Mouse (Mus musculus) T-helper 2 cell (primary cell): Measurements from ENCODE around the gene Megf8.

Experiments used
- in situ Hi-C: fragments of 300-600 bp; cut with MboI, MseI; formaldehyde crosslinking; loops from one replicate; pipeline ENCODE4 v1.15.1; 2025; ENCODE audit warnings: high pct_unique_total_duplicates

Gene Megf8

GRCm38 (mm10) chr7:25279076-25279860 is 37.7 kb upstream of the Megf8 start:
- in situ Hi-C loops = loop anchor here (25.0 kb wide), 1 partner anchor 1533 kb away; the partner anchor contains the start of gene Cyp2g1

- in situ Hi-C loops = loop anchor here (25.0 kb wide), 1 partner anchor 1532 kb away; the partner anchor contains the start of gene Cyp2g1
Measured at GRCm38 (mm10) chr7:25279861-25280791, 36.8 kb upstream of the Megf8 start.

- in situ Hi-C loops = loop anchor here (25.0 kb wide), 1 partner anchor 1531 kb away; the partner anchor contains the start of gene Cyp2g1
Measured at GRCm38 (mm10) chr7:25281166-25281733, 35.7 kb upstream of the Megf8 start.

- in situ Hi-C loops = loop anchor here (25.0 kb wide), 1 partner anchor 1530 kb away; the partner anchor contains the start of gene Cyp2g1
Measured at GRCm38 (mm10) chr7:25281734-25282601, 35.0 kb upstream of the Megf8 start.

GRCm38 (mm10) chr7:25282731-25283211 is 34.2 kb upstream of the Megf8 start:
- in situ Hi-C loops = loop anchor here (25.0 kb wide), 1 partner anchor 1530 kb away; the partner anchor contains the start of gene Cyp2g1

GRCm38 (mm10) chr7:25283637-25284036 is 33.3 kb upstream of the Megf8 start:
- in situ Hi-C loops = loop anchor here (25.0 kb wide), 1 partner anchor 1529 kb away; the partner anchor contains the start of gene Cyp2g1

- in situ Hi-C loops = loop anchor here (25.0 kb wide), 1 partner anchor 1528 kb away; the partner anchor contains the start of gene Cyp2g1
Measured at GRCm38 (mm10) chr7:25284171-25284570, 32.8 kb upstream of the Megf8 start.

- in situ Hi-C loops = loop anchor here (25.0 kb wide), 1 partner anchor 1528 kb away; the partner anchor contains the start of gene Cyp2g1
Measured at GRCm38 (mm10) chr7:25284766-25285165, 32.2 kb upstream of the Megf8 start.

GRCm38 (mm10) chr7:25285511-25286238 is 31.3 kb upstream of the Megf8 start:
- in situ Hi-C loops = loop anchor here (25.0 kb wide), 1 partner anchor 1527 kb away; the partner anchor contains the start of gene Cyp2g1

GRCm38 (mm10) chr7:25286989-25287388 is 30.0 kb upstream of the Megf8 start:
- in situ Hi-C loops = loop anchor here (25.0 kb wide), 1 partner anchor 1525 kb away; the partner anchor contains the start of gene Cyp2g1

- in situ Hi-C loops = loop anchor here (25.0 kb wide), 1 partner anchor 1524 kb away; the partner anchor contains the start of gene Cyp2g1
Measured at GRCm38 (mm10) chr7:25288011-25288410, 29.0 kb upstream of the Megf8 start.

- in situ Hi-C loops = loop anchor here (25.0 kb wide), 1 partner anchor 1524 kb away; the partner anchor contains the start of gene Cyp2g1
Measured at GRCm38 (mm10) chr7:25288721-25289120, 28.2 kb upstream of the Megf8 start.

- in situ Hi-C loops = loop anchor here (25.0 kb wide), 1 partner anchor 1522 kb away; the partner anchor contains the start of gene Cyp2g1
Measured at GRCm38 (mm10) chr7:25289925-25290324, 27.0 kb upstream of the Megf8 start.

- in situ Hi-C loops = loop anchor here (25.0 kb wide), 1 partner anchor 1522 kb away; the partner anchor contains the start of gene Cyp2g1
Measured at GRCm38 (mm10) chr7:25290463-25290862, 26.5 kb upstream of the Megf8 start.

- in situ Hi-C loops = loop anchor here (25.0 kb wide), 1 partner anchor 1521 kb away; the partner anchor contains the start of gene Cyp2g1
Measured at GRCm38 (mm10) chr7:25290911-25291310, 26.1 kb upstream of the Megf8 start.

- in situ Hi-C loops = loop anchor here (25.0 kb wide), 1 partner anchor 1520 kb away; the partner anchor contains the start of gene Cyp2g1
Measured at GRCm38 (mm10) chr7:25292107-25292506, 24.9 kb upstream of the Megf8 start.

- in situ Hi-C loops = loop anchor here (25.0 kb wide), 1 partner anchor 1519 kb away; the partner anchor contains the start of gene Cyp2g1
Measured at GRCm38 (mm10) chr7:25293191-25293739, 23.7 kb upstream of the Megf8 start.

- in situ Hi-C loops = loop anchor here (25.0 kb wide), 1 partner anchor 1518 kb away; the partner anchor contains the start of gene Cyp2g1
Measured at GRCm38 (mm10) chr7:25294495-25294894, 22.5 kb upstream of the Megf8 start.
